ENCODE assay signal across 21 mouse cellular contexts in the genomic region with DNA sequence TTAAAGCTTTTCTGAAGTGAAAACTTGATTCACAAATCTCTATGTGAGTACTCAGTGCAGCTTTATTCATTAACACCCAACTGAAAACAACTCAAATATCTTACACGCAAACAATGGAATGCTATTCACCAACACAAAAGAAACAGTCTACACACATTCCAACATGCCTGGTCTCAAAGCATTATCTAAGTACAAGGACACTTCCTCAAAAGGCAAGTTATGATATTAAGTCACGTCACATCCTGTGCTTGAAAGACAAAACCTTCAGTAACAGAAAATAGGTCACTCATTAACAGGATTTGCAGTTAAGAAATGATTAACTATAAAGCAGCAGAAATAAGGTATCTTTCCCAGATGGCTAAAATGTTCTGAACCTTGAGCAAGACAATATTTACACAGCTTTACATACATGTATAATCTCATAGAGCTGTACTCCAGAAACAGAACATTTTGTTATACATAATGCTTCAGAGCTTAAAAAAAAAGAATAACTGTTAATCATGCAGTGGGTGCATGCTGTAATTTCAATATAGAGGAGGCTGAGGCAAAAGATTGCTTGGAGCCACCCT.
A peak's percentile ranks its signal among the peaks of the same experiment; 100 is the strongest.
DNase-seq lines count a peak whose midpoint lies in the region; ATAC-seq and TF ChIP-seq lines count a peak whose summit lies in the region.
"Had no signal": no experiment of that assay in that cellular context is flagged by ENCODE, and none has a peak within 500 bp of the region (broad histone marks: within the 10 kb centered on the region; RNA-seq: fewer than 3 reads in every experiment).

No protein-coding gene starts in this region.

- no peaks in the 10 kb centered on the region for H3K4me1 ChIP-seq in kidney, adult 2 months (ENCODE audit: control insufficient read depth, insufficient read depth, low read length)
- no peaks in the 10 kb centered on the region for H3K4me1 ChIP-seq in kidney, embryonic 14.5 days (ENCODE audit: control insufficient read depth, insufficient read depth, low read length)
- no peaks in the 10 kb centered on the region for H3K4me1 ChIP-seq in liver, postnatal 0 days (ENCODE audit: insufficient read depth)
- H3K4me1 ChIP-seq in stomach, embryonic 14.5 days (ENCODE audit: control insufficient read depth, insufficient read depth, low read length): no peaks in the 10 kb centered on the region
- H3K4me1 ChIP-seq: embryonic facial prominence, embryonic 12.5 days; forebrain, embryonic 15.5 days had no signal

- 35% methylated on average over 2 of the region's 2 CpGs for WGBS in kidney, adult 2 months
- 77% methylated on average over 2 of the region's 2 CpGs for WGBS in kidney, embryonic 14.5 days
- 55% methylated on average over 2 of the region's 2 CpGs for WGBS in liver, postnatal 0 days (ENCODE audit: insufficient replicate concordance)
- WGBS in stomach, embryonic 14.5 days: 65% methylated on average over 2 of the region's 2 CpGs

- H3K27me3 ChIP-seq in kidney, adult 2 months (replicated peaks; ENCODE audit: control insufficient read depth, insufficient read depth, low read length): no peaks in the 10 kb centered on the region
- no peaks in the 10 kb centered on the region for H3K27me3 ChIP-seq in kidney, embryonic 14.5 days (ENCODE audit: control insufficient read depth, insufficient read depth, low read length)
- no peaks in the 10 kb centered on the region for H3K27me3 ChIP-seq in liver, postnatal 0 days (ENCODE audit: insufficient read depth, low read length)
- H3K27me3 ChIP-seq in stomach, embryonic 14.5 days (ENCODE audit: control insufficient read depth, insufficient read depth, low read length): no peaks in the 10 kb centered on the region
- H3K27me3 ChIP-seq: embryonic facial prominence, embryonic 12.5 days; forebrain, embryonic 15.5 days; Patski had no signal

- H3K4me2 ChIP-seq in kidney, embryonic 14.5 days (replicated peaks; ENCODE audit: low read depth, low read length): no peak overlapping the region
- no peak overlapping the region for H3K4me2 ChIP-seq in liver, postnatal 0 days (ENCODE audit: low read depth, low read length)
- H3K4me2 ChIP-seq in stomach, embryonic 14.5 days (replicated peaks; ENCODE audit: low read depth, low read length): no peak overlapping the region
- H3K4me2 ChIP-seq: embryonic facial prominence, embryonic 12.5 days; forebrain, embryonic 15.5 days had no signal

- TF ChIP-seq POLR2A in kidney, adult 2 months (IDR thresholded peaks at IDR 0.05; ENCODE audit: low read depth, low read length): no peak

- no peak overlapping the region for H3K9ac ChIP-seq in kidney, embryonic 14.5 days (ENCODE audit: low read depth, low read length)
- no peak overlapping the region for H3K9ac ChIP-seq in liver, postnatal 0 days (replicated peaks)
- H3K9ac ChIP-seq in stomach, embryonic 14.5 days (replicated peaks; ENCODE audit: low read depth, low read length): no peak overlapping the region
- H3K9ac ChIP-seq: embryonic facial prominence, embryonic 12.5 days; forebrain, embryonic 15.5 days had no signal

- no peak overlapping the region for H3K27ac ChIP-seq in kidney, adult 2 months (ENCODE audit: insufficient read depth, low read depth, low read length)
- no peak overlapping the region for H3K27ac ChIP-seq in kidney, embryonic 14.5 days (ENCODE audit: low read depth, low read length)
- no peak overlapping the region for H3K27ac ChIP-seq in liver, postnatal 0 days (ENCODE audit: low read depth)
- H3K27ac ChIP-seq in stomach, embryonic 14.5 days (ENCODE audit: low read length): no peak overlapping the region
- H3K27ac ChIP-seq: embryonic facial prominence, embryonic 12.5 days; forebrain, embryonic 15.5 days had no signal

- no peaks in the 10 kb centered on the region for H3K9me3 ChIP-seq in kidney, embryonic 14.5 days (ENCODE audit: control insufficient read depth, low read length)
- H3K9me3 ChIP-seq in liver, postnatal 0 days (ENCODE audit: low read length): no peaks in the 10 kb centered on the region
- no peaks in the 10 kb centered on the region for H3K9me3 ChIP-seq in stomach, embryonic 14.5 days (ENCODE audit: control insufficient read depth, low read depth, low read length)
- H3K9me3 ChIP-seq: embryonic facial prominence, embryonic 12.5 days; forebrain, embryonic 15.5 days had no signal

- DNase-seq in kidney, adult 2 months: peak; percentile 31
- DNase-seq in liver, postnatal 0 days: no peak
- no peak for DNase-seq in liver
- peak; percentile 75 for DNase-seq in Muller cell, postnatal 12 days (ENCODE audit: inconsistent ontology term)
- no peak for DNase-seq in thymus, postnatal 25 days
- DNase-seq in urinary bladder, postnatal 4 days (ENCODE audit: low spot score in 2 of 2): no peak
- DNase-seq: adrenal gland, postnatal 14 days; B cell, adult 2 months; cerebellum, adult 11-12 months; cerebellum, adult 9-10 months; cerebellum, postnatal 25 days; gastrocnemius, postnatal 36 days; heart, adult 11 months; heart, postnatal 10 days; heart, postnatal 4 days had no signal

- TF ChIP-seq CTCF in kidney, adult 2 months (conservative IDR thresholded peaks at IDR 0.05; ENCODE audit: insufficient read depth, insufficient read length, low read depth, low read length): no peak
- no peak for TF ChIP-seq CTCF in liver, postnatal 0 days (IDR thresholded peaks at IDR 0.05; ENCODE audit: low read depth)

- no peak for ATAC-seq in kidney, embryonic 14.5 days (ENCODE audit: low FRiP score, low TSS enrichment)
- peak; percentile 29; the same call in 1 of the 2 replicates for ATAC-seq in liver, postnatal 0 days
- ATAC-seq in stomach, embryonic 14.5 days (ENCODE audit: insufficient number of reproducible peaks, insufficient read depth, low FRiP score, low read depth): peak; percentile 76
- ATAC-seq: activated CD4-positive, CD25-positive, alpha-beta regulatory T cell, adult 4 months; forebrain, embryonic 15.5 days; Patski had no signal

- no peak for TF ChIP-seq EP300 in liver, postnatal 0 days (IDR thresholded peaks at IDR 0.05; ENCODE audit: low read depth)

- H3K4me3 ChIP-seq in kidney, adult 2 months (ENCODE audit: insufficient read depth, low read depth, low read length): no peak overlapping the region
- H3K4me3 ChIP-seq in kidney, embryonic 14.5 days (ENCODE audit: low read length): no peak overlapping the region
- no peak overlapping the region for H3K4me3 ChIP-seq in liver, postnatal 0 days (ENCODE audit: low read depth, low read length)
- H3K4me3 ChIP-seq in stomach, embryonic 14.5 days (ENCODE audit: low read depth, low read length): no peak overlapping the region
- H3K4me3 ChIP-seq: embryonic facial prominence, embryonic 12.5 days; forebrain, embryonic 15.5 days had no signal

- H3K36me3 ChIP-seq in kidney, adult 2 months (ENCODE audit: control insufficient read depth, insufficient read depth, low read length): no peaks in the 10 kb centered on the region
- no peaks in the 10 kb centered on the region for H3K36me3 ChIP-seq in kidney, embryonic 14.5 days (ENCODE audit: control insufficient read depth, insufficient read depth, low read length)
- H3K36me3 ChIP-seq in liver, postnatal 0 days (replicated peaks; ENCODE audit: insufficient read depth, low read length): no peaks in the 10 kb centered on the region
- H3K36me3 ChIP-seq in stomach, embryonic 14.5 days (ENCODE audit: control insufficient read depth, insufficient read depth, low read length): no peaks in the 10 kb centered on the region
- H3K36me3 ChIP-seq: embryonic facial prominence, embryonic 12.5 days; forebrain, embryonic 15.5 days had no signal

Comparison
In these comparisons a context has a peak if more than half of its experiments do, and no peak if none do; other contexts are left out.
1. DNase-seq: peak in kidney, adult 2 months (single experiment) and Muller cell, postnatal 12 days (single experiment); none in liver, postnatal 0 days (single experiment), liver (single experiment), thymus, postnatal 25 days (single experiment) and urinary bladder, postnatal 4 days (0 of 2).